Mouse (Mus musculus) urinary bladder, postnatal 4 days (tissue): Measurements from ENCODE around the gene Opn1sw.
A peak's percentile ranks its signal among the peaks of the same experiment; 100 is the strongest.
"Not testable (repeated sequence)": the region's sequence is repeated elsewhere in the genome, so short reads cannot be mapped to it uniquely, and the experiment has no call there.

Source experiments
- DNase-seq, 2 experiments: peaks; one replicate each; pipeline ENCODE4 v3.0.0; 2021 to 2022; ENCODE audit warnings: low spot score in 2 of 2

Gene Opn1sw

DNA sequence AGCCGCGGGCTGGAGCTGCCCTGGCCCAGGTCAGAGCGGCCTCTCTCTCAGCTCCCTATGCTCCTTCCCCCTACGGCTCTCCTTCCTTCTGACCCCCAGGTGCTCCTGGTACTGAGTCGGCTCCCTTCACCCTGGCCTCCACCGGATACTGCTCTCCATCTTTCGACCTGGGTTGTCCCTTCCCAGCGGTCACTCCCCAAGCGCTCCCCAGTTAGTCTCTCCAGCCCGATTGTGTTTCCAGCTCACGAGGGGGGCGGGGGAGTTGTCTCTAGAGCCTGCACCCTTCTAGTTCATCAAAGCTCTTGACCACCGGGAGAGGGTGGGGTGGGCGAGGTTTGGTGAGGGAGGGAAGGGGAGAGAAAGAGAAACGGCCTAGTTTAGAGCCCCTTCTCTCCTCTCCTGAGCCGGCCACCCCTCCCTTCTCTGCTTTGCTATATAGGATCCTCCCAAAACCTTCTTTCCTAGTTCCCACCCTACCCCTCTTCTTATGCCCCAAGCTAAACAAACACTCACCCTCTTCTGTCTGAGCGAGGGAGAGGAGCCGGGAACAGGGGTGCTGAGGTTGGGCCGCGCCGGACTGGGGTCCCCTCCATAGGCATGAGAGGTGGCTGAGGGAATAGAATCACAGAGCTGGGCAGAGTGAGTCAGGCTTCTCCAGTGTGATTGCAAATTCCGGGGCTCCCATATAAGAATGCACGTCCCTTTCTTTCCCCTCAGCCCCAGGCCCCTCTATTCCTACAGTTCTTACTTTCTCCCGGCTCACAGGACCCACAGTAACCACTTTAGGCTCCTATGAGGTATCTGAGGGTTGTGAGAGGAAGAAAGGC lies 8.7 kb upstream of the Opn1sw start:
- no peak for DNase-seq

GRCm38 (mm10) chr6:29395910-29396713 lies 7.8 kb upstream of the Opn1sw start, which contains the start of gene Ccdc136:
Gene Ccdc136 (plus strand): TSS chr6:29396309.
- peak; percentile 59 to 75 for DNase-seq

GRCm38 (mm10) chr6:29394286-29394685 lies 6.0 kb upstream of the Opn1sw start:
- DNase-seq = no peak

- no peak for DNase-seq
These were observed 3.5 kb upstream of the Opn1sw start for GRCm38 (mm10) chr6:29391802-29392201.

DNA sequence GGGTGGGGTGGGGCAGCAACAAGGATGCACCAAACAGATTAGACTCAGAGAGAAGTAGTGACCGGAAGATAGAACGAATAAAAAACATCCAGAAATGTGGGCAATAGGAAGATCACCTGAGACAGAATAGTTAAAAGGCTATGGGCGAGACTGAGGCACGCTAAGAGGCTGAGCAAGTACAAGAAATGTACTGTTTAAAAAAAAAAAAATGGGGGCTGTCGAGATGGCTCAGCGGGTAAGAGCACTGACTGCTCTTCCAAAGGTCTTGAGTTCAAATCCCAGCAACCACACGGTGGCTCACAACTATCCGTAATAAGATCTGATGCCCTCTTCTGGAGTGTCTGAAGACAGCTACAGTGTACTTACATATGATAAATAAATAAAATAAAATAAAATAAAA lies 3.0 kb upstream of the Opn1sw start:
- DNase-seq = not testable (repeated sequence)

DNA sequence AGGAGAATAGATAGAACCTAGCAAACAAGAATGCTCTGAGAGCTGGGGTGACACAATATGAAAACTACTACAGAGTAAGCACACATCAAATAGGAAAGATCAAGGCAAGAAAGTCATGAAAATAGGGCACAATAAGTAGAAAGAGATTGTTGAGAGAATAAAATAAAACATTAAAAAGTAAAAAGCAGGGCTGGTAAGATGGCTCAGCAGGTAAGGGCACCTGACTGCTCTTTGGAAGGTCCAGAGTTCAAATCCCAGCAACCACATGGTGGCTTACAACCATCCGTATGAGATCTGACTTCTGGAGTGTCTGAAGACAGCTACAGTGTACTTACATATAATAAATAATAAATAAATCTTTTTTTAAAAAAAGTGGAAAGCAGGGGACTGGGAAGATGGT lies 2.2 kb upstream of the Opn1sw start:
- DNase-seq = not testable (repeated sequence)

DNA sequence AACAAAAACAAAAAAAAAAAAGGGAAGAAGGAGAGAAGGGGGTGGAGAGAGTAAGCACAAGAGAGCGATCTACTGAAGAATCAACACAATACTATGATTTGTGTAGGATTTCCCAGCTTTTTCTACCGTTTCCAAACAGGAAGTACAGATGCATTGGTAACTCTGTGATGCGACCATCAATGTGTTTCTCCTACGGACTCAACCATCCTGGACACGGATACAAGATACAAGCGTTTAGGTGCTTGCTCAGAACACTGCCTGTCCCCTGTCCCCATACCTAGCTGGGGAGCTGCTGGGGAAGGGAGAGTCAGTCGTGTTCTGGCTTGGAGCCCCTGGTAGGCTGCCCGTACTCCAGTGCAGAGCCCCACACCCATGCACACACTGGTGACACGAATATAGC lies 1.2 kb upstream of the Opn1sw start:
- DNase-seq = no peak

- DNase-seq = peak; percentile 90 to 96
These were observed 375 bp upstream of the Opn1sw start for GRCm38 (mm10) chr6:29388606-29389080.

GRCm38 (mm10) chr6:29382442-29382841 lies 5.8 kb downstream of the Opn1sw start:
- no peak for DNase-seq

GRCm38 (mm10) chr6:29379954-29380353 lies 8.3 kb downstream of the Opn1sw start:
- no peak for DNase-seq

DNA sequence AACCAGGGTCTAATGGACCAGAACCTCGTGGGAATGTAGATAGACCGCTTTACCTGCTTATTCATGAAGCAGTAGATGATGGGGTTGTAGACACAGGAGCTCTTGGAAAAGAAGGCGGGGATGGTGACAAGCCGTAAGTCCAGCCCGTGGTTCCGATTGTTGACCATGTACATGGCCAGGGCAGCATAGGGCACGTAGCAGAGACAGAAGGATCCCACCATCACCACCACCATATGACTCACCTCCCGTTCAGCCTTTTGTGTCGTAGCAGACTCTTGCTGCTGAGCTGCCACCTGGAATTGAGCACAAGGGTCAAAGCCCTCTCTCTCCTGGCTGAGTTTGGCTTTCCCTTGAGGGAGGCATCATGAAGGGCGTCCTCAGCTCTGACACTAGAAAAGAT lies 9.6 kb downstream of the Opn1sw start:
- DNase-seq = no peak

- DNase-seq = no peak
These were observed 10.9 kb downstream of the Opn1sw start for GRCm38 (mm10) chr6:29377386-29377785.

GRCm38 (mm10) chr6:29365277-29365676 lies 23.0 kb downstream of the Opn1sw start:
- no peak for DNase-seq

DNA sequence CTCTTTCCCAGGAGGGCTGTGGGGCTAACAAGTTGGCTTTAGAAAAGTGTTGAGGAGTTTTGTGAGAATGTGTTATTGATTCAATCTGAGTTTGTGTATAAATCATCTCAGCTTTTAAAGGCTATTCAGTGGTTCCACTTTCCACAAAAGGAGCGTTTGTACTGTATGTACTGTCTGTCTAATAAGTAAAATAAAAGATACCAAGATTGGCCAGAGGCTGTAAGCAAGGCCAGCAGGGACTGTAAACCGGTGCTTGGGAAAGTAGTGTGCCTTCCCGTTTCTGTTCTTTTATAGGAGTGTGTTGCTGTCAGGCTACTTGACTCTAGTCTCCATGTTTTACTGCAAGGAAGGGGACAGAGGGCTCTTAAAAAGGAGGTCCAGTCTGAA lies 25.1 kb downstream of the Opn1sw start:
- DNase-seq = no peak

- DNase-seq = no peak
These were observed 25.8 kb downstream of the Opn1sw start for GRCm38 (mm10) chr6:29362246-29363128.

GRCm38 (mm10) chr6:29360211-29360610 lies 28.1 kb downstream of the Opn1sw start:
- no peak for DNase-seq

- DNase-seq = no peak
These were observed 28.9 kb downstream of the Opn1sw start for GRCm38 (mm10) chr6:29359386-29359785.

DNA sequence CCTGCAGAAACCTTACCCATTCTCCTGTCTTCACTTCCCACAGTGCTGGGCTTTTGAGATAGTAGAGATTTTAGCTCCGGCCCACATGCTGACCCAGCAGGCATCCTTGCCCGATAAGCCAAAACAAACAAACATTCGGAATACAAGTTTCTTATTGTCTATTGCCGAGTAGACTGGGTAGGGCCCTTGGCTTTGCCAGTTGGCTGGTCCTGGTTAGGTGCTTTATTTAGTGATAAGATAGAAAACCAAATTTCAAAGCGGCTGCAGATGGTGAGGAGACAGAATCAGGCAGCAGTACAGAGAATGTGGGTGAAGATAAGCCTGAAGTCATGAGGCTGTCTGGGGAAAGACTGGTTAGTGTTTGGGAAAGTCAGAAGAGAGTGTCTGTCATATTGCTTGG lies 35.5 kb downstream of the Opn1sw start:
- DNase-seq = no peak

DNA sequence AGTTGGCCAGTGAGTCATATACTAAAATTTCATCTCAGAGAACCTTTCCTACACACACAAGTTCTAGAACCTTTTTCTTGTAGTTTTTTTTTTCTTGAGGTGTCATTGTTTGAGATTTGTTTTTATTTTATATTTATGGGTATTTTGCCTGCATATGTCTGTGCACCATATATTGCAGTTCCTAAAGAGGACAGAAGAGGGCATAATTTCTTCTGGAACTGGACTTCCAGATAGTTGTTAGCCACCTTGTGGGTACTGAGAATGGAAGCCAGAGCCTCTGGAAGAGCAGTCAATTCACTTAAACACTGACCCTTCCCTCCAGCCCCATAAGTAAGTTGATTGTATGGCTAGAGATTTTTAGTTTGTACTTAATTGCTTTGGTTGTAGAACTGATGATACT lies 36.7 kb downstream of the Opn1sw start:
- no peak for DNase-seq

DNA sequence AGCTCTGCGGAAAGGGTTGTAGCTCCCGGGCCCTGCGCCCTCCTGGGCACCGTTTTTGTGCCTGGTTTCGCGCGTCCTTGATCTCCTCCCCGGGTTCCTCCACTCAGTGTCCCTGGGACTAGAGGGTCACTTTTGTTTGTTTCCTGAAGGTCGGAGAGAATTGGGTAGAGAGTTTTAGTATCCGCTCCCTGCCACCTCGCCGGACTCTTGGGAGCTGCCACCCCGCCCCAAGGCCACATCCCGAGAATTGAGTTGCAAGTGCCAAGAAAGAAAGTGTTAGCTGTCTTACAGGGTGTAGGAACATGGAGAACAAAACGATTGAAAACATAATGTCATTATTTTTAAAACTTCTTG lies 39.9 kb downstream of the Opn1sw start:
- no peak for DNase-seq

- DNase-seq = peak; percentile 99 to 100
These were observed 40.5 kb downstream of the Opn1sw start, which contains the start of gene Calu for GRCm38 (mm10) chr6:29347665-29348370. Gene Calu (plus strand): TSS chr6:29348069.
